Mouse (Mus musculus) megakaryocyte, embryonic 14.5 days (primary cell): ENCODE measurements around the gene Cep19. TPM values are rescaled to one million over a fixed set of nuclear protein-coding genes. Genes with fewer than 3 reads are reported as not detected.

Experiments used
- H3K27me3 ChIP-seq: replicated peaks from 2 replicates; pipeline ENCODE3; 2012; ENCODE audit warnings: inconsistent platforms
- H3K36me3 ChIP-seq: replicated peaks from 2 replicates; pipeline ENCODE3; 2012; ENCODE audit warnings: low read length, inconsistent platforms, mixed read lengths
- H3K4me1 ChIP-seq: 2 replicates; pipeline ENCODE4 v1.6.1; 2012; ENCODE audit warnings: inconsistent platforms
- H3K4me3 ChIP-seq: replicated peaks from 2 replicates; pipeline ENCODE3; 2012; ENCODE audit warnings: moderate library complexity, mild to moderate bottlenecking, inconsistent platforms
- H3K9me3 ChIP-seq: 2 replicates; pipeline ENCODE4 v1.6.1; 2012; ENCODE audit warnings: inconsistent platforms
- FLI1 ChIP-seq: IDR thresholded peaks from 2 replicates; pipeline ENCODE4 v1.6.1; 2012; ENCODE audit warnings: low read length, inconsistent platforms, mixed read lengths
- GATA1 ChIP-seq: IDR thresholded peaks from 3 replicates; pipeline ENCODE4 v1.6.1; 2012; ENCODE audit warnings: mixed read lengths, low read length, inconsistent platforms, borderline replicate concordance
- polyA plus RNA-seq: library from polyadenylated mRNA; stranded (reverse); fragments of >175 nt; gene quantifications from 2 replicates; pipeline ENCODE4 v1.2.3, GENCODE M21; 2012; ENCODE audit warnings: low replicate concordance; ENCODE audit not compliant: insufficient read depth

The Cep19 gene
- polyA plus RNA-seq, 1 experiment: 1.6 TPM

GRCm38 (mm10) chr16:32138954-32139353 lies 39.4 kb downstream of the Cep19 start:
- TF ChIP-seq GATA1 (no peak), FLI1 (no peak)
- H3K36me3 ChIP-seq: peaks cover 25% of the 10 kb centered on the region
- peaks cover 8% of the 10 kb centered on the region for H3K9me3 ChIP-seq
- H3K4me3 ChIP-seq: no peak overlapping the region
- no peaks in the 10 kb centered on the region for H3K27me3 ChIP-seq
- H3K4me1 ChIP-seq: peaks cover 37% of the 10 kb centered on the region

DNA sequence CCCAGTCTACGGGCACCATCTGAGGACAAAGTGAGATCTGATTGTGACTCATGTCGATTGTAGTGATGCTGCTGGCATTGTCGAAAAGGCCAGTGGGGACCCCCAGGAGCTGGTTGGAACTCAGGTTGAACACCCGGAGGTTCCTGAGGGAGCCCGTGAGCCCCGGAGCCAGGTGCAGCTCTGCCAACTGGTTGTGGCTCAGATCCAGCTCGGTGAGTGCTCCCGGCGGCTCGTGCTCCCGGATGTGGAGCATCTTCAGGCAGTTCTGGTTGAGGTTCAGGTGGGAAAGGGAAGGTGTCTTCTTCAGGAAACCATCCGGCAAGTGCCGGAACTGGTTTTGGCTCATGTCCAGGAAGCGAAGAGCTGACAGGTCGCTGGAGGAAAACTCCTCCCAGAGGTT lies 44.2 kb downstream of the Cep19 start:
- TF ChIP-seq GATA1 (no peak), FLI1 (no peak)
- H3K9me3 ChIP-seq: peaks cover 16% of the 10 kb centered on the region
- no peak overlapping the region for H3K4me3 ChIP-seq

DNA sequence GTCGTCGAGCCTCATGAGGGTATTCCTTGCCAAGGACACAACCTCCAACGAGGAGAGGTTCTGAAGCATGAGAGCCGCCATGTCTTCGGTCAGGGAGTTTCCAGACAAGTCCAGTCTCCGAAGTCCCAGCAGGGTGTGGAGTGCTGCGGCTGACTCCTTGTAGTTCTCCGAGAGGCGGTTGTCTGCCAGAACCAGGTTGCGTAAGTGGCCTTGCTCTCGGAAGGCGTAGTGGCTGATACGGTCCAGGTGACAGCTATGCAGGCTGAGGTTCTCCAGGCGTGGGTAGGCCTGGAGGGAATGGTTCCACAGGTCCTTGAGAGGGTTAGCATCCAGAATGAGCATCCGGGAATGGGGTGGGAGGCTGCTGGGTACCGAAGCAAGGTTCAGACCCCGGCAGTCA lies 45.0 kb downstream of the Cep19 start:
- no peaks in the 10 kb centered on the region for H3K27me3 ChIP-seq
- H3K4me1 ChIP-seq: peaks cover 46% of the 10 kb centered on the region
- H3K9me3 ChIP-seq: peaks cover 16% of the 10 kb centered on the region
- peaks cover 64% of the 10 kb centered on the region for H3K36me3 ChIP-seq
- TF ChIP-seq FLI1: no peak
- no peak for TF ChIP-seq GATA1
- no peak overlapping the region for H3K4me3 ChIP-seq

More for the DNA sequence above, 44.2 kb downstream of the Cep19 start:
- Histone ChIP-seq H3K4me1 (peaks cover 54% of the 10 kb centered on the region), H3K27me3 (no peaks in the 10 kb centered on the region), H3K36me3 (peaks cover 64% of the 10 kb centered on the region)

GRCm38 (mm10) chr16:32147589-32148207 lies 48.1 kb downstream of the Cep19 start:
- no peaks in the 10 kb centered on the region for H3K27me3 ChIP-seq
- H3K9me3 ChIP-seq: peaks cover 16% of the 10 kb centered on the region
- peaks cover 52% of the 10 kb centered on the region for H3K36me3 ChIP-seq
- TF ChIP-seq GATA1: no peak
- no peak for TF ChIP-seq FLI1
- H3K4me1 ChIP-seq: peaks cover 38% of the 10 kb centered on the region
- no peak overlapping the region for H3K4me3 ChIP-seq

GRCm38 (mm10) chr16:32153976-32154375 lies 54.4 kb downstream of the Cep19 start:
- H3K4me3 ChIP-seq: no peak overlapping the region
- TF ChIP-seq GATA1 (no peak), FLI1 (no peak)

DNA sequence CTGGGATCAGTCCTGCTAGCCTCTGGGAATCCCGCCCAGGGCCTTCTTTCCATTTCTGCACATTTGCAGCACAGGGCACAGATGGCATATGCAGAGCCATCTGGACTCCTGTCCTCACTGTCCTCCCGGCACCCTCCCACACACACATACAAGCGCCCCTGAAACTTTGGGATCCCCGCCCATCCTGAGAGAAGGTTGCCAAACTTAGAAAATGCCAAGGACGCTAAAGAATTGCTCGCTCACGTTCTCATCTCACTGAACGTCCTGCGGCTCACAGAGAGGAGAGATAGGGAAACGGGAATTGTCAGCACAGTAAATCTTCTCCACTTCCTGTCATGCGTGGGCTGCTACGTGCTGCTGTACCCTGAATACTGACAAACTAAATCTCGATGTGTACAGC lies 54.8 kb downstream of the Cep19 start:
- Histone ChIP-seq H3K36me3 (peaks cover 50% of the 10 kb centered on the region), H3K4me3 (peak overlapping the region; percentile 28), H3K4me1 (peaks cover 48% of the 10 kb centered on the region), H3K9me3 (no peaks in the 10 kb centered on the region), H3K27me3 (no peaks in the 10 kb centered on the region)
- no peak for TF ChIP-seq GATA1
- no peak for TF ChIP-seq FLI1

More at GRCm38 (mm10) chr16:32153976-32154375, 54.4 kb downstream of the Cep19 start:
- Histone ChIP-seq H3K9me3 (no peaks in the 10 kb centered on the region), H3K4me1 (peaks cover 43% of the 10 kb centered on the region), H3K36me3 (peaks cover 45% of the 10 kb centered on the region), H3K27me3 (no peaks in the 10 kb centered on the region)

DNA sequence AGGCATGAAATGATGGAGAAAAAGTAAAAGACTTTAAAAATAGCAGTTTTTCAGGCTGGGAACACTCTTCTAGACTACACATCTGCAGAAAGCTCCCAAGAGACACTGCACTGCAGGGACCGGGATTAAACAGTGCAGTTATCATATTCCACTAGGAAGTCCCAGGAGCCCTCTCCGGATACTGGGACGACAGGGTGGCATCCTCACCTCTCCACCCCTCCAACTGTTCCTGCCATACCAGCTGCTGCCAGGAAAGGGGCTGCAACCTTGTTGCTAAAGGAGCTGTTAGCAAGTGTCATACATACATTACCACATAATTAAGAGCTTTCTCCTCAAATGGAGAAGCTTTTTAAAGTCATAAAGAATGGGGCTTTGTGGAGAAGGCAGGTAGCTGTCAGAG lies 57.1 kb downstream of the Cep19 start:
- peaks cover 66% of the 10 kb centered on the region for H3K36me3 ChIP-seq

DNA sequence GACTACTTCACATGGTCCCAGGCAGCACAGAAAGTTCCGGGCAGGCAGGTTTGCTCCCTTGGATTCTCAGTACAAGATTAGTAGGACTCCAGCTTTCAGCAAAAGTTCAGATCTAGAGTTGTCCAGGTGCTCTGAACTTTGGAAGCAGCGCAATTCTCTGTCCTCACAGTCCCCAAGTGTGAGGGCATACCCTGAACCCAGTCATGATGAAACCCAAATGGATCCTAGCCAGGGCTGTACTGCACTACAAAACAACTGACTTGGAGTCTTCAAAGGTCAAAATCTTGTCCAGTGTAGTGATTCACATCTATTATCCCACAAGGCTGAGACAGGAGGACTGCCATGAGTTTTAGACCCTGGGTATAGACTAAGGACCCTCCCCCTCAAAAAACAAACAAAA lies 57.8 kb downstream of the Cep19 start:
- Histone ChIP-seq H3K36me3 (peaks cover 72% of the 10 kb centered on the region), H3K4me1 (peaks cover 71% of the 10 kb centered on the region), H3K27me3 (no peaks in the 10 kb centered on the region), H3K4me3 (no peak overlapping the region), H3K9me3 (no peaks in the 10 kb centered on the region)
- TF ChIP-seq GATA1 (no peak), FLI1 (no peak)

More for the DNA sequence above, 57.1 kb downstream of the Cep19 start:
- H3K9me3 ChIP-seq: no peaks in the 10 kb centered on the region
- H3K4me3 ChIP-seq: no peak overlapping the region
- H3K27me3 ChIP-seq: no peaks in the 10 kb centered on the region
- peaks cover 66% of the 10 kb centered on the region for H3K4me1 ChIP-seq
- no peak for TF ChIP-seq FLI1
- TF ChIP-seq GATA1: no peak

Other genes with a start within 250 kb of the Cep19 start
- gene Meltf, start 221.0 kb upstream of the Cep19 start, polyA plus RNA-seq: not detected in 2 replicates
- gene Pigz, start 165.9 kb upstream of the Cep19 start, polyA plus RNA-seq: 0.30 TPM in 1 of 2 replicates, not detected in the other
- 126 and 272 TPM in 2 replicates for gene 0610012G03Rik, start 151.3 kb upstream of the Cep19 start, polyA plus RNA-seq
- gene Ncbp2, start 151.3 kb upstream of the Cep19 start, polyA plus RNA-seq: 12.9 and 80.8 TPM in 2 replicates
- 1.5 and 1.9 TPM in 2 replicates for gene Senp5, start 96.5 kb upstream of the Cep19 start, polyA plus RNA-seq
- gene Pak2, start 20.5 kb upstream of the Cep19 start, polyA plus RNA-seq: 16.0 and 24.5 TPM in 2 replicates
- 30.0 and 61.3 TPM in 2 replicates for gene Pigx, start 60 bp upstream of the Cep19 start, polyA plus RNA-seq
- gene Nrros, start 65.8 kb downstream of the Cep19 start, polyA plus RNA-seq: 75.8 and 110 TPM in 2 replicates
- gene Bex6, start 80.0 kb downstream of the Cep19 start, polyA plus RNA-seq: 1.3 TPM in 1 of 2 replicates, not detected in the other
- 0.95 and 2.2 TPM in 2 replicates for gene Fbxo45, start 147.4 kb downstream of the Cep19 start, polyA plus RNA-seq
- 8.7 TPM in 1 of 2 replicates, not detected in the other for gene Wdr53, start 147.4 kb downstream of the Cep19 start, polyA plus RNA-seq
- not detected in 2 replicates for gene Smco1, start 171.7 kb downstream of the Cep19 start, polyA plus RNA-seq
- gene Rnf168, start 177.7 kb downstream of the Cep19 start, polyA plus RNA-seq: 1.4 and 3.8 TPM in 2 replicates
- gene Ubxn7, start 232.5 kb downstream of the Cep19 start, polyA plus RNA-seq: 0.23 TPM in 1 of 2 replicates, not detected in the other